Mouse (Mus musculus): ENCODE measurements around the gene Tmem97.
A peak's percentile ranks its signal among the peaks of the same experiment; 100 is the strongest.
"Not testable (repeated sequence)": the region's sequence is repeated elsewhere in the genome, so short reads cannot be mapped to it uniquely, and the experiment has no call there.

The Tmem97 gene

DNA sequence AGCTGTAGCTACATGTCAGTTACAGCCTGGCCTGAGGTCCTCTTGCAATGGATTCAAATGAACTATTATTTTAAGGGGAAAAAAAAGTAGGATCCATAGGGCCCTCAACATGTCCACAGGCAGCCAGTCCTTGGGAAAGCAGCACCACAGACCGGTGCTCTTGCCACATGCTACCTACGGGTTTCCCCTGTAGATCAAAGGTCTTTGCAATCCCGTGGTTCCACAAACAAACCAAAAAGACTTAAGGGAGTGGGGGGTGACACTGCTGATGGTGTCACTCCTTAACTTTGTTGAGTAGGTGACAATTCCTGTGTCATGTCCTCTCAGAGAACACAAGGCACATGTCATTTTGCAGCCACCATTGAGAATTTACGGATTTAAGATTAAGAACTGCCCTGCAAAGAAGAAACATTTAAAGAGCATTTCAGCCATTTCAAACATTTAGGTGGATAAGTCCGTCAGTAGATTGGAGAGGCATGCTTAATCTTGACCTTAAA, 1.0 kb downstream of the Tmem97 start:
- no peak for DNase-seq (ENCODE audit: low spot score in 2 of 2)

DNA sequence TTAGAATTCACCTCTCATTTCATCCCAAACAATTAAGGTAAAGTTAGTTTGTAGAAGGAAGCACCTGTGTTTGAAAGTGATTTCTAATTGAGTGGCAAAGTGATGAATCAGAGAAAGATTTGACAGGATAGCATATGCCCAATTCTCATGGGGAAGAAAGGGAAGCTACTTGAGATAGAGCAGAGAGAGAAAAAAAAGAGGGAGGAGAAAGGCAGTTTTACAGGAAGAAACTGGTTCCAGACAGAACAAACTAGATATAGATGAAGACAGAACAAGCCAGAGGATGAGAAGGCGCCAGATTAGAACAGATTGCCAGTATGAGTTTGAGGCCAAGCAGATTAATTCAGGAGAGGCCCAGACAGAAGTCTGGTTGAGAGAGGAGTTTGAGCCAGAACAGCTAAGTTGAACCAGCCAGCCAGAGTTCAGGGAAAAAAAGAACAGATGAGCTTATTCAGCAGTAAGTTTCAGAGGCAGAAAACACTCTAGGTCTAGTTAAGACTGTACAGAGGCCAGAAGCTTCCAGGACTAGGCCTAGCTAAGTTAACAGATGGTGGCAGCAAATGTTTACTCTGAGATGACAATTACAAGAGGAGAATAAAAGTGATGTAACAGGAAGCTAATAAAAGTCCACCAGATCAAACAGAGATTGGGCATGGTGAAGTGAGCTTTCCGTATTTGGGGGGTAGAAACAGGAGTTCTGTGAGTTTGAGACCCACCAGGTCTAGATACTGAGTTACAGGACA, 2.7 kb downstream of the Tmem97 start:
- no peak for DNase-seq (ENCODE audit: low spot score in 2 of 2)

DNA sequence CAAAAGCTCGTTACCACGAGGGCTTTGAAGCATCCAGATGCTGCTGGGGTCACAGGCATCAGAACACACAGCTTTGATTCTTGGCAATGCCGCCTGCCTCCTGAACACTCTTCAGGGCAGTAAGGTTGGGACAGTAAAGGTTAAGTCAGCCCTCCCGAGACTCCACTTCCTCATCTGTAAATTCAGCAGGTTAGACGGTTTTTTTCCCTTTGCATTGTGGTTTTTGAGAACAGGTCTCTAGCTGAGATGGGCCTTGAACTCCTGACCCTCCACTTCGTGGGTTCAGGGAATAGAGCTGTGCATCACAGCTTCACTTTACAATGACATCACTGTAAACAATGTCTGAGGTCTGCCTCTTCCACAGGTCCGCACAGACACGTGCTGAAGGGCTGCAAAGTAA, 5.4 kb downstream of the Tmem97 start:
- no peak for DNase-seq (ENCODE audit: low spot score in 2 of 2)

- DNase-seq (ENCODE audit: low spot score in 2 of 2) = no peak
Observed at GRCm38 (mm10) chr11:78544449-78545111, 6.0 kb downstream of the Tmem97 start.

- no peak for DNase-seq (ENCODE audit: low spot score in 2 of 2)
Observed at GRCm38 (mm10) chr11:78540358-78540757, 10.2 kb downstream of the Tmem97 start.

DNA sequence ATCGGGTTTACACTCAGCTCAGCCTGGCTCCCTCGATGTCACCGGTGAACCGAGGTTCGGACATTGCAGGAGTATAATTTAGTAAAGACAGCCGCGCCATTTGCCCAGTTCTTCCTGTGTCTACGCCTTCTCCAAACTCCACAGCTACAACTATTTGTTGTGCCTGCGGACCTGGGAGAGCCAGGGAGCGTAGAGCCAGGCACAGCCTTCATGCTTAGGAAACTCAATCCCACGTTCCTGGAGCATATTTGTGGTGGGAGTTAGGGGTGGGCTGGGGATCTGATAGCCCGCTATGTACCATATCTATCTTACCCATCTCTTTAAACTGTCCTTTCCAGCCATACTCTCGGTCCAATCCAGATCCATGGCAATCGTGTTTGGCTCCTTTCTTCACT, 13.9 kb downstream of the Tmem97 start:
- no peak for DNase-seq (ENCODE audit: low spot score in 2 of 2)

DNA sequence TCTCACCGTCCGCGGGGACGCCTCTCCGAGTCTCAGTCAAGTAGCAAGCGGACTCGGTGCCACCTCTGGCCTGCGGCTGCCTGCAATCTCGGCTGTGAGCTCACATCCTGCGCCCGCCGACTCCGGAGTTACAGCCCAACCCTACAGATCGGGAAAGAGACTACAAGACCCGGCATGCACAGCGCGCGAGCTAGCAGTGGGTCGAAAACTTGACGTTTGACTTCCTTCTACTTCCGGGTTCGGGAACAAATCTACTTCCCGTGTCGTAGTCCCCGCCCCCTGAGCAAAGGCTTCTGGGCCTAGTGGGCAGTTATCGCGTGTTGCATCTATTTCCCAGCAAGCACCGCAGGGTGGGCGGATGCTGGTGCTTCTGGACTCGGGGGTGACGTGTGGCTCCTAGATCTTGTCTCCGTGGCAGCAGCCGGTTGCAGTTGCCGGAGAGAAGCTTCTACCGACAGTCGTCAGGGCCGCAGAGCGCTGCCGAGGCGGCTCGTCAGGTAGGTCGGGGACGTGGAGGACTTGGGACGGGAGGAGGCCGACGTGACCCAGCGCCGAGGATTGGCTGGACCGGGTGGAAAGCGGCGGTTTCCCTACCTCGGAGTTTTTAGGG, 14.4 kb downstream of the Tmem97 start, which contains the start of the genes Tnfaip1 and Ift20:
TSS of gene Tnfaip1 (minus strand) at position 253 of the 610 bp plus-strand sequence.
TSS of gene Ift20 (plus strand) at position 282 of the 610 bp plus-strand sequence.
- DNase-seq (ENCODE audit: low spot score in 2 of 2) = peak; percentile 96 to 97

DNA sequence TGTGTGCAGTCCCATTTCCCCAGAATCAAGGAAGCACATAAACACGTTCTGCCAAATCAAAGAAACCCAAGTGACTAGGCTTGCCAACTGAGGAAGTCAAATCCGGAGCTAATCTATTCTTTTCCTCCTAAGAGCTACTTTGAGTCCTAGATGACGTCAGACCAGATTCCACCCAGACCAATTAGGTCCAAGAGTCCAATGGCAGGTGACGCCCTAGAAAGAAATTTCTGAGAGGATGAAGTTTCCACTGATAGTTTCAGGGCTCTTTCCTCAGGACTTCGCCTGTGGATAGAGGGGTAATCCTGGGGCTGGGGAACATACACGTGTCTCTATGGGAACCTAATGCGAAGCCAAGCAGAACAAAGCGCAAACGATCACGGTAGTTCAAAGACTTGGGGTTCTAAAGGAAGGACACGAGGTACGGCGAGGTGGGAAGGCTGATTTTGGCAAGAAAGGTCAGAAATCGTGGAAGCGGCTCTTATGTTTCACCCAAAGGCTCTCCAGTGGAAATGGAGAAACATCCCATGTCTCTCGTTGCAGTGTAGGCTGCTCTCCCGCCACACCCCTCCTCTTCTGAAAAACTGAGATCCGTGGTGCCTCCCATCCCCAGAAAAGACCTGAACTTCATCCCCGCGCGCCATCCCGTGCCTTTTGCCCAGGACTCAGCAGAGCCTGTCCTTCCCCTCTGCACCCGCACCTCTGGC, 15.0 kb downstream of the Tmem97 start:
- no peak for DNase-seq (ENCODE audit: low spot score in 2 of 2)

GRCm38 (mm10) chr11:78534516-78534915, 16.1 kb downstream of the Tmem97 start:
- no peak for DNase-seq (ENCODE audit: low spot score in 2 of 2)

DNA sequence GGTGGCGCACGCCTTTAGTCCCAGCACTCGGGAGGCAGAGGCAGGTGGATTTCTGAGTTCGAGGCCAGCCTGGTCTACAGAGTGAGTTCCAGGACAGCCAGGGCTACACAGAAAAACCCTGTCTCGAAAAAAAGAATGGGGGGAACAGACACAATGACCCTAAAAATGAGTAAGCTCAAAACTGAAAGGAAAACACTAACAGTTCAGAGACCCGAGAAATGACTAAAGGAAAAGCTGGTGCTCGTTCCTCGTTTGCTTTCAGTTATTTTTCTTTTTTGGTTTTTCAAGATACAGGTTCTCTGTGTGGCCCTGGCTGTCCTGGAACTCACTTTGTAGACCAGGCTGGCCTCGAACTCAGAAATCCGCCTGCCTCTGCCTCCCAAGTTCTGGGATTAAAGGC, 19.1 kb downstream of the Tmem97 start:
- DNase-seq (ENCODE audit: low spot score in 2 of 2) = not testable (repeated sequence)

DNA sequence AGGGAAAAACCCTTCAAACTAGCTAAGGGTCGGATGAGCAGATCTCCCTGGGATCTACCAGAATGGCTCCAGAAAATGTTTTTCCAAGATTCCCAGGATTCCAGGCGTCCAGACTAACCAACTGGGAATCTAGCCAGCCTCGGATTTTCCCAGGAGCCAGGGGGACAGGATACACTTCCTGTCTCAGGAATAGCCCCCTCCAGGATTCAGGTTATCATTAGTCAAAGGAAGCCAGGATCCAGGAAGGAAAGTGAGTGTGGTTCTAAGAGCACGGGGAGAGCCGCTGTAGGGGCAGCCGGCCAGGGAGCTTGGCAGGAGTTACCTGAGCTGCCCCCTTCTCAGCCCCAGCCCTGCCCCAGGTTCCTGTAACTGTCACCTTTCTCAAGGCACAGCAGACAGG, 19.5 kb downstream of the Tmem97 start:
- DNase-seq (ENCODE audit: low spot score in 2 of 2) = no peak

DNA sequence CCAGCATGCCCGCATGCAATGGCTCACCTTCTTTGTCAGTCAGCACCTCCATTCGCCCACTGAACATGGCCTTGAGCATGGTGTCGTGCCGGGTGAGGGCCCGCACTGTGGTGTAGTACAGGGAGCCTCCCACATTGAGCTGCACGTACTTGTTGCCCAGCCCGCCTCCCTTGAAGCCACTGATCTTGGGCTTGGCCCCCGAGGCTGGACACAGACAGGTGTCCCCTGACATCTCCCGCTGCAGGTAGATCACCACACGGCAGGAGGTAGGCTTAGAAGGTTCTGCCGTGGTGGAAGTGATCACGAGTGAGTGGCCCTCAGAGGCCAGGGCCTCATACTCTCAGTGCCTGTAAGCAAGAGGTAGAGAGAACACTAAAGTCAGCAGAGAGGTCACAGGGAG, 20.6 kb downstream of the Tmem97 start:
- no peak for DNase-seq (ENCODE audit: low spot score in 2 of 2)

- no peak for DNase-seq (ENCODE audit: low spot score in 2 of 2)
Observed at GRCm38 (mm10) chr11:78528714-78529113, 21.9 kb downstream of the Tmem97 start.

GRCm38 (mm10) chr11:78524838-78525237, 25.7 kb downstream of the Tmem97 start:
- DNase-seq (ENCODE audit: low spot score in 2 of 2) = no peak

- no peak for DNase-seq (ENCODE audit: low spot score in 2 of 2)
Observed at GRCm38 (mm10) chr11:78523241-78523955, 27.2 kb downstream of the Tmem97 start.

DNA sequence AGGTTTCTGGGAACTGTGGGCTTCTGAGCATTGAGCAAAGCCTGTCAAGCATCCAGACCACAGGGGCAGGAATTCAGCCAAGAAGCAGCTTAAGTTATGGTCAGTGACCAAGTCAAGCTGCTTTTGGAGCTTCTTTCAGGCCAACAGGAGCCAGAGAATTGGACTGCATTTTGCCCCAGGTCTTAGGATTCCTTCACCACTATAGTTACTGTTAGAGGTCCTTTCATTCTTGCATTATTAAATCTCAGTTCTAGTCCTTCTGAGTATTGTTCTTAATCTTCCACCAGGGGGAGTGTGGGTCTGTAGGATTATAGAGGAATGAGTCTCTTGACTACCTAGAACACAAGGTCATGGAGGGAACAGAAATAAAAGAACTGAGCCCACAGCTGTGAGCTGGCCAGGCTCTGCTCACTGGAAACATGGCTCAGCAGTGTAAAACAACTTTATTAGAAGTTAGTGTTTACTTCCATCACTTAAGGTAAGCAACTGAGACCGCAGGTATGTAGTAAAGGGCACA, 28.0 kb downstream of the Tmem97 start:
- DNase-seq (ENCODE audit: low spot score in 2 of 2) = no peak

GRCm38 (mm10) chr11:78521880-78522279, 28.7 kb downstream of the Tmem97 start:
- DNase-seq (ENCODE audit: low spot score in 2 of 2) = no peak

- DNase-seq (ENCODE audit: low spot score in 2 of 2) = no peak
Observed at GRCm38 (mm10) chr11:78518931-78519330, 31.6 kb downstream of the Tmem97 start.

DNA sequence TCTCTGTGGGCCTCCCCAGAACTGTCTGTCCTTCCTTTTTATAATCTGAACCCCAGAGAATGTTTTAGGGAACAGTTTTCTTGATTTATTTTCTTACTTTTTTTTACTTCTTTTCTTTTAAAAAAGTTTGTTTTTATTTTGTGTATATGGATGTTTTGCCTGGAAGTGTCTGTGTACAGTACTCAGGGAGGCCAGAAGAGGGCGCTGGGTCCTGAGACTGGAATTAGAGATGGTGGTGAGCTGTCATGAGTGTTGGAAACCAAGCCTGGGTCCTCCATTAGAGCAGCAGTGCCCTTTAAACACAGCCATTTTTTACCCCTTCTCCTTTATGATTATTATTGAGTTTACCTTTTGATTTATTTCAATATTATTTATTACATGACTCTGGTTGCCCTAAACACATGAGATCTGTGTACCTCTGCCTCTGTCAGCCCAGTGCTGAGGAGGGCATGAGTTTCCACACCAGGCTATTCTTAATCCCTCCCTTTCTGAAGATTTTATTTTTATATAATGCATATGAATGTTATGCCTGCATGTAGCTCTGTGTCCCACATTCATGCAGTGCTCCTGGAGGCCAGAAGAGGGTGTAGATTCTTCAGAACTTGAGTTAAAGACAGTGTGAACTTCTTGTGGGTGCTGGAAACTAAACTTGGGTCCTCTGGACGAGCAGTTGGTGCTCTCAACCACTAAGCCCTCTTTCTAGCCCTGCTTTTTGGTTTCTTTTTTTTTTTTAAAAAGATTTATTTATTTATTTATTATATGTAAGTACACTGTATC, 34.8 kb downstream of the Tmem97 start:
- DNase-seq (ENCODE audit: low spot score in 2 of 2) = no peak

- no peak for DNase-seq (ENCODE audit: low spot score in 2 of 2)
Observed at GRCm38 (mm10) chr11:78513106-78513790, 37.3 kb downstream of the Tmem97 start.
